Mouse (Mus musculus): Measurements from ENCODE around the gene Akain1. TPM values are rescaled to one million over a fixed set of nuclear protein-coding genes. Genes with fewer than 3 reads are reported as not detected.

Akain1 gene
- total RNA-seq (2021): 10 to 100 TPM; 14.7 to 16.6 TPM

DNA sequence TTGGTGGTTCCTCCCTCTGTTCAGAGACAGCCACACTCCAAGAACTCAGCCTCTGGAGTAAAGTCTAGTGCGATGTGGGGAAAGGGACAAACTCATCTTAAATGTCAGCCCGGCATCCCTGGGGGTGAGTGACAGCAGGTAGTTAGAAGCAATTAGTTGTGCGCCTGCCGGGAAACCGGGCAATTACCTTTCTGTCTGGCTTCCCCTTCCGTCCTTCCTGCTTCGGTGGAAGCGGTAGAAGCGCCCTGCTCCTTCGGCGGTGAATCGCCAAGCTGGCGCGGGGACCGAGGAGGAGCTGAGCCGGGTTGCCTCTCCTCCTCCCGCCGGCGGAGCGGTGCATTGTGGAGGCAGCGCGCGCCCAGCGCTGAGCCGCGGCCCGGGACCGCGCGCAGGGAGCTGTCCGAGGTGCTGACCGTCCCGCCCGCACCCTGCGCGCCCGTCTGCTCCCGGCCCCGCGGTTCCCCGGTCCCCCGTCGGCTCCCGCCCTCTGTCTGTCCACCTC, at the start of gene Akain1:
Akain1 (plus strand) TSS at position 337 of the 502 bp plus-strand sequence.
- DNase-seq: peak; percentile 57 to 61

DNA sequence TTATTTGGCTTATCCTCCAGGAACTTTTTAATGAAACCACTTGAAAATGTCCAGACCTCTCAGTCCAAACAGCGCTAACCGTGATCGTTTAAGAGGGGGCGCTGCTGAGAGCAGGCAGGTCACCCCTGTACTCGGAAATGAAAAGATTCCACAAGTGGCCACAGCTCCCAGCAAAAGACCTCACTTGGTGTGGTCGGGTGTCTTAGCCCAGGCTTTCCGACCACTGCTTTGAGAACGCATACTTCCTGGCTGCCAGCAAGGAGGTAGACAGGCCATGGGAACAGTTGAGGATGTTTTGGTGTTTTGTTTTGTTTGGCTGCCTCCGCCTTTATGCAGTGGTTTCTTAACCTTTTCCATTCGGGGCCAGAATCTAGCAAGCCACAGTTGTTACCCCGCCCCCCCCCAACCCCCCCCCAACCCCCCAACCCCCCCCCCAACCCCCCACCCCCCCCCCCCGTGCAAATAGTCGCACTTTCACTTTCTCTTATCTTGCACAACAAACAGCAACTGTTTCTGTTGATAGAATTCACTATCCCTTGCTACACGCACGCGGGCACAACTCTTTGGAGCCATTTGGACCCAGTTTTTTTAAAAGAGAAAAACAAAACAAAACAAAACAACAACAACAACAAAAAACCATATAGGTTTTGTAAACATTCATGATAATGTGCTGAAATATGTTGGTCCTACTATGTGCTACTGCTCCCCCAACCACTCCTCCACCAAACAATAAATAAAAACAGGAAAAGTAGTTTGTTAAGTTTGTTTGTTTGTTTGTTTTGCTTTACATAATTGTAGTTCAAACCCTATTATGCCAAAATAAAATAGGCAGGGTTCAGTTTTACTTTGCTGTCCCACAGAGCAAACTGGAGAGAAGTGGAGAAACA, 42.7 kb upstream of the Akain1 start:
- no peak for DNase-seq

DNA sequence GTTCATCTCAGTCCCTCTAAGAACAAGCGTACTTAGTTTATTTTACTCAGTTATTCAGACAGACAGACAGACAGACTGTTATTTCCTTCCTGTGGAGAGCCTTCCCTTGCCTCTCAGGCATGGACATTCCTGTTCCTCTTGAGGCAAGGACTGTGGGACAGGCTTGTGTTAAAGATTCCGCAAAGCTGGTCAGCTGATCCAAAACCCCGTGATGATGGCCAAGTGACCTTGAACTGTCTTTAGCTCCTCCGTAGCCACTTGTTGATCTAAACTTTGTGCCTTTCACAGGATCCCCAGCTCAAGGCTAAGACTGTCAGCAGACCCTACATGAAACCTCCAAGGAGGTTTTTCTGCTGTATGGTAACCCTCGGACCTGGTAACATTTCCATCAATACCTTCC, 42.0 kb upstream of the Akain1 start:
- no peak for DNase-seq

DNA sequence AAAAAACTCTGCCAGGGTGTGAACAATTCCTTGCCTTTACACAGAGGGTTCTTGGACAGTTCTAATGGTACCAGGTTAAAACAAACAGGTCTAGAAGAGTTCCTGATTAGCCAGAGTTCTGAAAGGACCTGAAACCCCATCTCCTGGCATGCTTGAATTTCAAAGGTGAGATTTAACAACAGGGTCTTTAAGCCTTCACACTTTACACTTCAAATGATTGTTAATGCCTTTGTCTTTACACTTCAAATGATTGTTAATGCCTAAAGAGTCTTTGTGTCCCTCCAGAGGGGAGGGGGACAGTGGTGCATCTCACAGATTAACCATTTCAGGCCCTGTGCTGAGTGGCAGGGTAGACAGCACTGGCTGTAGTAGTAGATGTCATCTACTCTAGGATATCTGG, 41.0 kb upstream of the Akain1 start:
- DNase-seq: no peak

DNA sequence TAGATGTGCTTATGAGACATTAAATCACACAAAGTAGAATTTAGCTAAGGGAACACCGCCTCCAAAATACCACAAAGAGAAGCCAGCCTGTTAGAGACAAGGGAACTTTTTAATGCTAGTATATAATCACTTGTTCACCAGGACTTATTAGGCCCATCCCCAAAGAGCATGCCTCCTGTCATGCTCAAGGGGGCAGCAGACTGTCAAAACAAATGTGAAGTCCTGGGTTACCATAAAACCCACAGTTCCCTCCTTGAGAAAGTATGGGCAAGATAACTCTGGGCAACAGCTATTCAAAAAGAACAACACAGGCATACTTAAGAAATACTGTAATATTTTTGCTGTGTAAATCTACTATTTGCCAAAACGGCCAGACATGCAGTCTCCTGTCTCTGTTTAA, 38.0 kb upstream of the Akain1 start:
- no peak for DNase-seq

DNA sequence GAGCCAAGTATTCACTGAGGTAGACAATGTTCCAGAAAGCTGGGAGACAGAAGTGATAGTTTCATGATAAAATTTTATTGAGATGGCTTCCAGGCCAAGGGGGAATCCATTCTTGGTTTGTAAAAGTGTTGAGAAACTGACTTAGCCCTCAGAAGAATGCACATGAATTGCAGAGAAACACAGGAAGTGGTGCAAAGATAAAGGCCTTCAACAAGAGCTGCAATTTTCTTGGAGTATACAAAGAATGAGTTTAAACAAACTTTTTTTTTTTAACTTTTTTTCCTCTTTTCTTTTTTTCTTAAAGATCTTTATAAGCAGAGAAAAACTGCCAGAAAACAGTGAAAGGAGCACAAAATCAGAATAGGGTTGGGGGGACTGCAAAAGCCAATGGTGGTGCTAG, 23.0 kb upstream of the Akain1 start:
- DNase-seq: no peak

DNA sequence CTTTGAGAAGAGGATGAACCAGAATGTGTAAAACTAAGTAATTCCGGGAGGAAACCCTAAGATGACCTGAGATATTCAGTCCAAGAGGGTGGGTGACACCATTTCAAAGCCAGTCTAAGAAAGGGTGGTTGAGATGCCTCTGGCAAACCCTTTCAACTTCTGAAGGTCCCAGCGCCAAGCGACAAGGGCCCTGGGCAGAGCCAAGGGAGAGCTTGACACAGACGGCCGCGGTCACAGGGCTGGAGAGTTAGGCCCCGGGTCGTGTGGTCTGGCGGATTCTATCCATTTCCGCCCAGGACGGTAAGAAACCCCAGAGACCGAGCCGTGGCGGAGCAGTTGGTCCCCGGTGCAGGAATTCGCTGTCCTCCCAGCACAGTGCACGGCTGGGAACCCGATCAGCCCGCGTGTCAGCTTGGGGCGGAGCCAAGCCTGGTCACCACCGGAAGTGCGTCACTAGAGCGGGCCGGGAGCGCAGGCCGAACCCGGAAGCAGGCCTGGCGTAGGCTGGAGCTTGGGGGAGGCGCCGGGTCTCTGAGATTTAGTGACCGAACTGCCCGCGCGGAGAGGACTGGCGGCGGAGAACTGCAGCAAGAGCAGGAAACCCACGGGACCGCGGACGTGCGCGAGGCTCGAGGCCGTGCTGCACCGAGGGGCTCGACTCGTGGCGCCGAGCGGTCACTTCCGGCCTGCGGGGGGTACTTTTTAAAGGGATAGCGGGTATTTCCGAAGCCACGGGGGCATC, 22.0 kb upstream of the Akain1 start:
- peak; percentile 95 to 96 for DNase-seq

DNA sequence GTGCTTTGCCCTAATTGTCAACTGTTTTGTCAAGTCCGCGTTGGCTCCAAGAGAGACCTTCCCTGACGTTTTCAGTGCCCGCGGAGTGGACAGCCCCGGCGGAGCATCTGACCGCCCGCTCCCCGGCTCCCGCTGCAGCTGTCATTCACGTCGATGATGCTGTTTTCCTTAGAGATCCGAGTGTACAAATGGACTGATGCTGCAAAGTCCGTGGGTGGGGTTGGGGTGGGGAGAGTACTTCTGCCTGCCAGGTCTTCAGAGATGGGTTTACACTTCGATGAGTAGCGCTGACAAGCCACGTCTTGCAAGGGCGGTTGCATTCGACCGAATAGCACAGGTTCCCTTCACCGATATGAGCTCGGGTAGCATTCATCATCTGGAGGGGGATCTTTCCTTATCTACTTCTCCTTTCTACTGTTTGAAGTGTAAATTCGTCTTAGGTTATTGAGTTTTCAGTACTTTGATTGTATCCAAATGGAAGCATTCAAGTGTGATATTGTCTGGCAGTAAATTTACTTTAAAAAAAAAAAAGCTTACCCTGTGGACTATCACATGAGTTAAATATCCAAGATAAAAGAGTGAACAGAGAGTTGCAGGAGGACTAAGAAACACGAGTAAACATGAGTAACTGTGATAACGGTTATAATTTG, 21.3 kb upstream of the Akain1 start:
- no peak for DNase-seq

DNA sequence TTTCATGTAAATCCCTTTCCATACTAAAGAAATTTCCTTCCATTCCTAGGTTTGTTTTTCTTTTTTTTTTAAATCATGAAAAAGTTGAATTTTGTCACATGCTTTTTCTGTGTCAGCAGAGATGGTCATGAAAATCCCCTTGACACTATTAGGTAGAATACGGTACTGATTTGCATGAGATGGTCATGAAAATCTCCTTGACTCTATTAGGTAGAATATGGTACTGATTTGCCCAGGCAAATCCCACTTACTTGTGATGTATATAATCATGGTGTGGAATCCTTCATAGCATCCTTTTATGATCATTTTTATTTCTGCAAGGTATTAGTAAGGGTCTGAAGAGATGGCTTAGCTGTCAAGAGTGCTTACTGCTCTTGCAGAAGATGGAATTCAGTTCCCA, 17.5 kb upstream of the Akain1 start:
- DNase-seq: no peak

DNA sequence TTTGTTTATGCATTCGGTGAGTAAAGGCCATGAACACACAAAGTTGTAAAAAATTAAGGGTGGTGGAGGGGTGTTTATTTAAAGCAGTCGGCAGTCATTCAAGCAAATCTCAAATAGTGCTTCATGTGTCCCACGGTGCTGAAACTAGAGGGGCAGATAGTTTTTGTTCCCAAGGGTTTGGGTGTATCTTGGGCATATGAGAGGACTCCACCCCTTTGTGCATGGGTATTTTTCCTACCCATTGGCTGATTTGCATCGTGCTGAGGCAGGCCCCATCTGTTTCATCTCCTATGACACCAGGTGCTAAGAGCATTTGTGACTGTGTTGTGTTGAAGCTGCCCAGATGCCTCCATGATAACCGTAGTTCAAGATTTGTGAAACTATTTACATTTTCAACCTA, 1.3 kb upstream of the Akain1 start:
- peak in 1 of 2 experiments; percentile 22 for DNase-seq

DNA sequence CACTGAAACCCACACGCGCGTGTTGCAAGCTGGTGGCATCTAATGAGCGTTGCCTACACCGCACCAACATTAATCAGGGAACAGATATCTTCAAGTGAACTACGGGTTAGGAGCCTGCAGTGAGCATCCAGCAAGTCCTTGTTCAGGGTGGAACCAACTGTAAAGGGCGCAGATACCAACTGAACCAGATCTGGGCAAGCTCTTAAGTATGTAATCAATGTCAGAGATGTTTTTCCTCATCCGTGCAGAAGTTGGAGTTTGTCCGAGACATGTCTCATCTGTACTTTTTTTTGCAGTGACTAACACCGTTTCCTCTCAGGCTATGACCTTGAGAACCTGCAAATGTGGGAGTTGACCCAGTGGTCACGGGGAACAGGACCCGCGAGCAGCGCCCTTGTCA, 640 bp upstream of the Akain1 start:
- DNase-seq: peak in 1 of 2 experiments; percentile 7

DNA sequence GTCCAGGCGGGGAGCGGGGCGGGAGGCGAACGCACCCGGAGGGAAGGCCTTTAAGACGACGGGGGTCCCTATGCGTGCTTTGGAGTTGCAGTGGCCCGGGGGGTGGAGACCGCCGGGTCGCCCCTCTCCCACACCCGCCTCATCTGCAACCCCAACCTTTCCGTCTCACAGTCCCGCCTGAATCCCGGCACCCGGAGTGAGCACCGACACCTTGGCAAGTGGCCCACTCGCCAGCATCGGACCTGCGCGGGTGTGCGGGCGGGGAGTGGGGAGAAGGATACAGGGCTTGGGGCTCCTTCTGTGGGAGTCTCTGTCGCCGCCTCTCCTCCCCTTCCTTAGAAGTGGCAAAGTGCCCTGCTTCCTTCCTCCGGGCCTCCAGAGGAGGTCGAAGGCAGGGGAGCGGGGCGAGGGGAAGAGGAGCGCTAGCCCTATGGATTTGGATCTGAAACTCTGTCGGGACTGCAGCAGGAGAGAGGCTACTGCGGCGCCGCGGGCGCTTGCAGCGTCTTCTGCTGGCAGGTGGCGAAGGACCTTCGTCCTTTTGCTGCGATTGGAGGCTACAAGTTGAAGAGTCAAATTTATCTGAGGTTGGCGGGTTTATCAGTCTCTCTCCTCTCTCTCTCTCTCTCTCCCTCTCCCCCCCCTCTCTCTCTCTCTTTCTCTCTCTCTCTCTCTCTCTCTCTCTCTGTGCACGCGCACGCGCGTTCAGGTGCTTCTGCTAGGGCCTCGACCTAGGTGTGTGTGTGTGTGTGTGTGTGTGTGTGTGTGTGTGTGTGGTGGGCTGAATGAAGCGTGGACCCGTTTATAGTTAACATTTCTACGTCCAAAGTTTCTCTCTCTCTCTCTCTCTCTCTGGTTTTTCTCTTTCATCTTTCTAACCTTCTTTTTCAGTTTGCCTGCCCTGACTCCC, 700 bp downstream of the Akain1 start:
- DNase-seq: peak; percentile 37 to 42

DNA sequence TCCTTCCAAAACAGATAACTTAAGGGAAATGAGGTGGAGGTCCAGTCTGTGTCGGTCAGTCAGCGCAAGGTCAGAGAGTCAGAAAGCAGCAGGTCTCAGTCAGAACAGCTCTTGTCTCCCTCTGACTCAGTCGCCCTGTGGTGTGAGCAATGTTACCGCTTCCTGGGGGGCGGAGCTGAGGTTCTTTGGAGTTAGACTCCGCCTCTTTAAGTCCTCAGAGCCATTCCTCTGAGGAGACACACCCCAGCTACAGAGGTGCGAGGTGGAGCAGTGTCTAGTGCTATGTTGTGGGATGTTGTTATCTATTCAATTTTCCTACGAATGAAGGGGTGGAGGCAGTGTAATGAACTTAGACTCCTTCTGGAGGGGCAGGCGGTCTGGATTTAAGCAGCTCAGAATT, 1.9 kb downstream of the Akain1 start:
- DNase-seq: no peak

DNA sequence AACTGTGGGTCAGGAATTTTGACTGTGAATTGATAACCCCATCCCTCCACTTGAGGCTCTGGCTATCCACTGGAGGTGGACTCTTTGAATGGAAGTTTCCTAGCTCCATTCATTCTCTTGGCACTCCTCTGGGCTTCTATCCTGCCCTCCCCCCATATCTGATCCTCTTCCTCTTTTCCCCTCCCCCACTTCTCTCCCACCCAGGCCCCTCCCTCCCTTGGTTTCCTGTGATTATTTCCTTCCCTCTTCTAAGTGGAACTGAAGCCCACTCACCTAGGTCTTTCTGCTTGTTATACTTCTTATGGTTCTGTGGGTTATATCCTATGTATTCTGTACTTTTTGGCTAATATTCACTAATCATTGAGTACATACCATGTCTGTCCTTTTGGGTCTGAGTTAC, 9.6 kb downstream of the Akain1 start:
- DNase-seq: no peak

DNA sequence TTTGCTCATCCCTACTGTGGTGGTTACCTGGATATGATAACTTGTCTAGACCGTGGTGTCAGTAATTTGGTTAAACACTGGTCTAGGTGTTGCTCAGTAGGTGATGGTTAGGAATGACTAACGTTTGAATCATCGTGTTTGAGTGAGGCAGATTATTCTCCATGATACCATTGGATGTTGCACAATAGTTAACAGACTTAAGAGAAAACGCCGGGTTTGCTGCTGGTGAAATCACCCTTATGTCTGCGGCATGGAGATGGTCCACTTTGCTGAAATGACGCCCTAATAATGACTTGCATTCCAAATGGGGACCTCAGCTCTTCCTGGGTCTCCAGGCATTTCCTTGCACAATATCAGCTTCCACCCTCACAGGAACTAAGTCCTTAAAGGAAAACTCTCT, 22.6 kb downstream of the Akain1 start:
- DNase-seq: no peak

DNA sequence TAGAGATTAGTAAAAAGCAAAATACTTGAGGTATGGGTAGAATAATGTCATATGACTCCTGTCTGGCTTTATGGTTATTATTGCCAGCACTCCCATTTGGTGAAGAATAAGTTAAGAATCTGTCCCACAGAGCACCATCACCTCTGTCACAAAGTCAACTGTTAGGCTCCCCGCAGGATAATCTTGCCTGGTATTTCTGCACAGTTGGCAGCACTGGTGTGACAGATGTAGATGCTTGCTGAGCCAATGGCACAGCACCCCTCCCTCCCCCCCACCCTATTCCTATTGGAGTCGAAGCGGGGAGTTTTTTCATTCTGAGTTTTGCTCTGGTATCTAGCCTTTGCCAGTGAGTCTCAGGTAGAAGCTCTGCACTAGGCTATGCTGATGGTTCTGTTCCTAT, 23.9 kb downstream of the Akain1 start:
- no peak for DNase-seq

DNA sequence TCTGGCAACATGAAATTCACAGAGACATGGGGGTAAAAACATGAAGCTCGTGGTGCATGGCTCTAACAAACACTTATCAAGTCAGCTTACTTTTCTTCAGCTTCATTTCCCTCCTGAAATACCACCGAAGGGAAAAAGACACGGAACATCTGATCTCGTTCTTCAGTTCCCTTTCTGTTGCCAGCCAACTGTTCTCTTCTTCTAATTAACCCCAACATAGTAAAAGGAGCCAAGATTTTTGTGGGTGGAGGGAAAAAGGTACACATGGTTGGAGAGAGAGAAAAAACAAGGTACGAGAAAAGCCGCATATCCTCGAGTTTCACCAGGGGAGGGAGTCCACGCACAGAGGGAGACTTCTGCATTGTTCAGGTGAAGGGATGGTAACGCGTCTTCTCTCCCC, 32.0 kb downstream of the Akain1 start:
- DNase-seq: no peak

DNA sequence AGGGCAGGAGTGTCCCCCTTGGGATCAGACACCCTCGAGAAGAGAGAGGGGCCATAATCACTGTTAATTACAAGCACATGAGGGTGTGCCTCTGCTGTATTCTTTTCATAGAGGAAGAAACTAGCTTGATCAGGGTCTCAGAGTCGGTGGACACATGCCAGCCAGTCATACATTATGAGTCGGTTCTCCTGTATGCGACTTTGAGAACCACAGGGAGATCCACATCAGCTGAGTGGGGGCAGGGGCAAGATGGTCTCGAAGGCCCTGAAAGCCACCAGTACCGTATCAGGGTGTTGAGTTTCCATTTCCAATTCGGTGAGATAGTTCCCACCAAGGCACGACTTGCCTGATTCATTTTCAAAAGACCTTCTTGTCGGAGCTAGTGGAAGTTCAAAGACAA, 33.3 kb downstream of the Akain1 start:
- DNase-seq: no peak

DNA sequence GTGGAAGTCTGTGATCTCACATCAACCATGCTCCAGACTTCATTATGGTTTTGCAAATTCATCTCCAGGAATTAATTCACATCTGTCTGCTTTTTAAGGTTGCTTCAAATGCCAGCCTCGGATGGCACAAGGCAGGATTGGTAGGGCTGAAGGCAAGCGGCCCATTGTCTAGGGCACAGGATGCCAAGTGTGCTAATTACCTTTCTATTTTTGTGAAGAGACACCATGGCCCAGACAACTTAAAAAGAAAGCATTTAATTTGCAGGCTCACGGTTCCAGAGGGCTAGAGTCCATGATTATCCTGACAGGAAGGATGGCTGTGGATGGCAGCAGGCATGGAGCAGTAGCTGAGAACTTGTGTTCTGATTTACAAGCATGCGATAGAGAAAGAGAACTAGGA, 35.0 kb downstream of the Akain1 start:
- no peak for DNase-seq

DNA sequence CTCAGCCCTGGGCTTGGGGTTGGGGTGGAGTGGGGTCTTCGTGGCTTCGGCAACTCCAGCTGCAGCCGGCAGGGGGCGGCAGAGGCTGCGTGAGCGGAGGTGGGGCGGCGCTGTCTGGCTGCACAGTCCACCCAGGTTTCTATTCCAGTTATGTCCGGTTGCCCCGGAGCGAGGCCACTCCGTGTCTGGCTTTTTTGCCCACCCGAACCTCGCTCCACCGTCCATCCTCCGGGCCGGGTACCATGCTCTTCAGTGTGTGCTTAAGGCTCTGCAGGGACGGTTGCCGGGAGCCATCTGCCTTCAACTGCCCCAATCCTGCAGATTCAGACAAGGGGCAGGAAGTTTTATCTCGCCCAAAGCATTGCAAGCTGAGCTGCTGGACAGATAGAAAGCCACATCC, 36.3 kb downstream of the Akain1 start:
- DNase-seq: peak; percentile 51 to 56

DNA sequence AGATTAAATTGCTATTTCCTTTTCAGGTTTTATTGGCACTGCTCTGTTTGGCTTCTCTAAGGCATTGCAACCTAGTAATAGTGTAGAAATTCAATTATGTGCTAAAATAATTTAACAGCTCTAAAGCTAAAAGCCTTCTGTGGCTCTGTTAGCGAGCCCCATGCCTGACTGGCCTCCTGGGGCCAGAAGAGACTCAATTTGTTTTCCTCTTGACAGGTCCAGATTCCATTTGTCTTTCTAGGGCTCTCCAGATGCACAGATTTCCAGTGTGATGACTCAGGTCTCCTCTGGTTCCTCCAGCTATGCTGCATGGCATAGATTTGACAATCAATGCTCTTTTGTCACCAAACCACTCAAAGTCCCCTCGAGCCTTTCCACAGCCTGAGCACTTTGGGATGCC, 38.4 kb downstream of the Akain1 start:
- no peak for DNase-seq

DNA sequence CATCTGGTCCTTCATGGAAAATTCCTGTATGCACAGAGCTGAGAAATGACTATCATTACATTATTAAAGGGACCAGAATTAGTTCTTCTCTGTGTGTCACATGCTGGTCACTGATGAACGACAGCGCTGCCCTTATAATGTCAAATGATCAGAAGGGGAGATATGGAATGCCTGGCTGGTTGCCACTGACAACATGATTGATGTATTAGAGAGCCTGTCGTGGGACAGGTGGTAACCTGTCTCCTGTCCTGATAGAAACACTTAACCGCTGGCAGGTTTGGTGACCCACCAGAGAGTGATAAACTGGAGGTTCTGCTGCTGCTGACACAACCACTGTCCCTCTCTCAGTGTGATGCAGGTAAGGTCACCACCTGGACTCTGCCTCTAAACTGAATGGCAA, 40.1 kb downstream of the Akain1 start:
- DNase-seq: no peak

All from layer of hippocampus, postnatal 36 days (tissue).